Mouse (Mus musculus) layer of hippocampus, postnatal 14 days (tissue): ENCODE measurements at regions not wholly inside any gene's neighbourhood (a gene's known extent, or its start where the extent isn't known, plus 50 kb on each side); places are given as distances from the start of the nearest gene placed in this dataset.

Experiments used
- DNase-seq, 2 experiments: peaks; one replicate each; pipeline ENCODE4 v3.0.0; 2021 to 2022; ENCODE audit warnings: low spot score in 2 of 2, mixed read lengths in 1 of 2

DNA sequence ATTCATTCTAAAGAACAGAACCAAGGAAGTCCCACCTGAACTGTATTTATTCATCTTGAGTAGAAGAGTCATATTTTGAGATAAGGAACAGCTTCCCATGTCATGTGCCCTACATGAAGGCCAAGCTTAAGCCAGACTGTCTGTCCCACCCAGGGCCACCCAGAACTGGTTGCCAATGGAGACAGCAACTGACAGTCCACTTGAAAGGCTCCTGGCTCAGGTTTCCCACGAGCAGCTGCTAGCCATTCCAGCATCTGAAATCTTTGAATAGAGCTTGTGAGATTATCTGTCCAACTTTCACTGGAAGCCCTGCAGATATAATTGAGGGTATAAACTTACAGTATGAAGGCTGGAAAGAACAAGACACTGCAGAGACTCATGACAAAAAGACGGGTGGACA lies 1510.6 kb downstream of the Slc22a22 start:
- no peak for DNase-seq

DNA sequence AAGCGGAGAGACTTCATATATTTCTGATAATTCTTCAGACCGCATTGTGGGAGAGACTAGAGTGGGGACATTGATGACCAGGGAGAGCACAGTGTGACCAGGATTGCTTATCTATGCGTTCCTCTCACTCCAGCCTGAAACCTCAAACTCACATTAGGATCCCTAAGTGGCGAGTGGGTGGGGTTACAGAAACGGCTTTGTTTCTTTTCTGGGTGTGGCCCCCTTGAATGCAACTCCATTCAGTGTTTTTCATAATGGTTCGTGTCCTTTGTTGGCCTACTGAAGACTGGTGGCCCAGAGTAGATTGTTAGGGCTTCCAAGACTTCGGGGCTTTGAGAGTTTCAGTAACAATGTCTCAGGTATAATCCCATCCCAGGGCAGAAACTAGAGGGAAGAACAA lies 1512.1 kb downstream of the Slc22a22 start:
- no peak for DNase-seq

DNA sequence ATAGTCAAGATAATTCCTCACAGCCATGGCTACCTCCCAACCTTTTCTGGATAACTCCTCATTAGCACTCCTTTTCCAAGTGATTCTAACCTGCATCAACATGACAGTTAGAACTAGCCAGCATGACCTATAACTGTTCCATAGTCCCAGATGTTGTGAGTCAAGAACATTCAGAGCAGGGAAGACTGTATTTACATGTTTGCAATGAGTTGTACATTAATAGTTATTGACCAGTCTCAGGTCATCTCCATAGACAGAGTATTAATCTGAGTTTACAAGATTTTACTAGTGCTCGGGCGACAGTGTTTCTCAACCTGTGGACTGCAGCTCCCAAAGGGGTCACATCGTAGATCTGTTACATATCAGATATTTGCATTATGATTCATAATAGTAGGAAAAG lies 1515.3 kb downstream of the Slc22a22 start:
- no peak for DNase-seq
